Mouse (Mus musculus) kidney, postnatal 0 days (tissue): ENCODE data around the gene Pik3c2a. TPM values are rescaled to one million over a fixed set of nuclear protein-coding genes. Genes with fewer than 3 reads are reported as not detected.

Experiments used
- ATAC-seq: fragments of 200-750 bp; cut with Nextera tagmentation; replicated peaks from 2 replicates; pipeline ENCODE4 v1.8.0; 2017; ENCODE audit warnings: low read depth, moderate number of reproducible peaks, moderate TSS enrichment, moderate library complexity; ENCODE audit not compliant: low FRiP score
- DNase-seq: peaks from one replicate; pipeline ENCODE4 v3.0.0-alpha.2; 2016; ENCODE audit warnings: low spot score
- H3K27ac ChIP-seq: fragments of 300-500 bp; sonication (generic); 2 replicates; pipeline ENCODE4 v1.5.1; 2014; ENCODE audit warnings: mild to moderate bottlenecking
- H3K27me3 ChIP-seq: fragments of 300-500 bp; sonication (generic); 2 replicates; pipeline ENCODE4 v1.6.1; 2014; ENCODE audit warnings: low read length, mixed read lengths; ENCODE audit not compliant: insufficient read depth
- H3K36me3 ChIP-seq: fragments of 300-500 bp; sonication (generic); 2 replicates; pipeline ENCODE4 v1.6.1; 2014; ENCODE audit warnings: low read length, mixed read lengths; ENCODE audit not compliant: insufficient read depth
- H3K4me1 ChIP-seq: fragments of 300-500 bp; sonication (generic); replicated peaks from 2 replicates; pipeline ENCODE4 v1.6.1; 2014; ENCODE audit warnings: antibody characterized with exemption, low read length, mixed read lengths; ENCODE audit not compliant: insufficient read depth
- H3K4me2 ChIP-seq: fragments of 300-500 bp; sonication (generic); 2 replicates; pipeline ENCODE4 v1.6.1; 2014; ENCODE audit warnings: mild to moderate bottlenecking, low read length, moderate library complexity, mixed read lengths
- H3K4me3 ChIP-seq: fragments of 300-500 bp; sonication (generic); replicated peaks from 2 replicates; pipeline ENCODE4 v1.5.1; 2014; ENCODE audit warnings: low read depth, low read length
- H3K9ac ChIP-seq: fragments of 300-500 bp; sonication (generic); 2 replicates; pipeline ENCODE4 v1.6.1; 2014; ENCODE audit warnings: low read depth, low read length
- H3K9me3 ChIP-seq: fragments of 300-500 bp; sonication (generic); replicated peaks from 2 replicates; pipeline ENCODE4 v1.6.1; 2016; ENCODE audit warnings: low read length, inconsistent platforms, mixed read lengths
- CTCF ChIP-seq: IDR thresholded peaks from 2 replicates; pipeline ENCODE4 v1.5.1; 2016; ENCODE audit warnings: antibody characterized with exemption, low read depth, mild to moderate bottlenecking, moderate library complexity
- WGBS: fragments of 180-500 bp; shearing (Covaris S2); extraction: QIAGEN DNeasy Blood & Tissue Kit; methylation state at CpG from one replicate; pipeline ENCODE4 v1.1.7; 2014; 5-methylcytosine and 5-hydroxymethylcytosine counted together
- polyA plus RNA-seq: library from polyadenylated mRNA; unstranded; fragments of >200 nt; fragmentation: Nextera tagmentation; extraction: Ambion mirVana; gene quantifications from 2 replicates; pipeline ENCODE4 v1.2.1, GENCODE M21; 2015

The Pik3c2a gene
- polyA plus RNA-seq, 1 experiment from 2014 or later = 13.8 TPM

- H3K36me3 ChIP-seq = no peaks in the 10 kb centered on the region
- WGBS = 70% methylated on average over 5 of the region's 5 CpGs
- ATAC-seq (no peak), DNase-seq (no peak)
- H3K4me3 ChIP-seq = no peak overlapping the region
- no peak overlapping the region for H3K4me2 ChIP-seq
- no peak overlapping the region for H3K27ac ChIP-seq
- TF ChIP-seq CTCF = no peak
- H3K9me3 ChIP-seq = no peaks in the 10 kb centered on the region
- H3K4me1 ChIP-seq = no peaks in the 10 kb centered on the region
- no peak overlapping the region for H3K9ac ChIP-seq
- H3K27me3 ChIP-seq = no peaks in the 10 kb centered on the region
Measured at GRCm38 (mm10) chr7:116476264-116476663, 33.0 kb upstream of the Pik3c2a start.

GRCm38 (mm10) chr7:116475836-116476235 lies 32.6 kb upstream of the Pik3c2a start:
- Histone ChIP-seq H3K9ac (no peak overlapping the region), H3K27me3 (no peaks in the 10 kb centered on the region), H3K9me3 (no peaks in the 10 kb centered on the region)

GRCm38 (mm10) chr7:116462114-116462513 lies 18.9 kb upstream of the Pik3c2a start:
- WGBS = 56% methylated on average over 8 of the region's 8 CpGs
- TF ChIP-seq CTCF = no peak

More at GRCm38 (mm10) chr7:116475836-116476235, 32.6 kb upstream of the Pik3c2a start:
- Histone ChIP-seq H3K36me3 (no peaks in the 10 kb centered on the region), H3K4me3 (no peak overlapping the region), H3K27ac (no peak overlapping the region), H3K4me2 (no peak overlapping the region), H3K4me1 (no peaks in the 10 kb centered on the region)
- TF ChIP-seq CTCF = no peak
- no peak for DNase-seq
- ATAC-seq = no peak

GRCm38 (mm10) chr7:116458985-116459441 lies 15.8 kb upstream of the Pik3c2a start:
- no peaks in the 10 kb centered on the region for H3K27me3 ChIP-seq
- TF ChIP-seq CTCF = peak; percentile 86
- no peaks in the 10 kb centered on the region for H3K4me1 ChIP-seq
- 27% methylated on average over 3 of the region's 3 CpGs for WGBS
- no peak overlapping the region for H3K4me3 ChIP-seq
- no peaks in the 10 kb centered on the region for H3K36me3 ChIP-seq
- peak; percentile 40; the same call in 1 of the 2 replicates for ATAC-seq
- no peak overlapping the region for H3K4me2 ChIP-seq
- H3K27ac ChIP-seq = no peak overlapping the region
- H3K9me3 ChIP-seq = no peaks in the 10 kb centered on the region
- peak; percentile 64 for DNase-seq
- no peak overlapping the region for H3K9ac ChIP-seq

More at GRCm38 (mm10) chr7:116462114-116462513, 18.9 kb upstream of the Pik3c2a start:
- DNase-seq (no peak), ATAC-seq (no peak)
- H3K4me2 ChIP-seq = no peak overlapping the region
- no peaks in the 10 kb centered on the region for H3K9me3 ChIP-seq
- H3K9ac ChIP-seq = no peak overlapping the region
- no peak overlapping the region for H3K4me3 ChIP-seq
- no peaks in the 10 kb centered on the region for H3K27me3 ChIP-seq
- H3K27ac ChIP-seq = no peak overlapping the region
- H3K4me1 ChIP-seq = no peaks in the 10 kb centered on the region
- H3K36me3 ChIP-seq = no peaks in the 10 kb centered on the region

GRCm38 (mm10) chr7:116457391-116457790 lies 14.1 kb upstream of the Pik3c2a start:
- Histone ChIP-seq H3K27ac (no peak overlapping the region), H3K9me3 (no peaks in the 10 kb centered on the region), H3K4me3 (no peak overlapping the region), H3K27me3 (no peaks in the 10 kb centered on the region), H3K36me3 (no peaks in the 10 kb centered on the region), H3K4me1 (no peaks in the 10 kb centered on the region), H3K4me2 (no peak overlapping the region), H3K9ac (no peak overlapping the region)
- no peak for TF ChIP-seq CTCF
- DNase-seq (peak; percentile 67), ATAC-seq (no peak)
- 70% methylated on average over 6 of the region's 6 CpGs for WGBS

- TF ChIP-seq CTCF = no peak
- H3K4me3 ChIP-seq = no peak overlapping the region
- no peak; the same call in 1 of the 2 replicates for ATAC-seq
- H3K9ac ChIP-seq = no peak overlapping the region
- H3K27me3 ChIP-seq = no peaks in the 10 kb centered on the region
- no peak overlapping the region for H3K4me2 ChIP-seq
- H3K9me3 ChIP-seq = no peaks in the 10 kb centered on the region
- 67% methylated on average over 4 of the region's 4 CpGs for whole genome bisulfite sequencing
- DNase-seq = peak; percentile 21
- H3K36me3 ChIP-seq = no peaks in the 10 kb centered on the region
- H3K4me1 ChIP-seq = no peaks in the 10 kb centered on the region
- H3K27ac ChIP-seq = no peak overlapping the region
Measured at GRCm38 (mm10) chr7:116456964-116457363, 13.7 kb upstream of the Pik3c2a start.

GRCm38 (mm10) chr7:116446645-116447044 lies 3.4 kb upstream of the Pik3c2a start:
- no peak overlapping the region for H3K4me3 ChIP-seq
- no peak for TF ChIP-seq CTCF
- no peak for DNase-seq
- no peak overlapping the region for H3K9ac ChIP-seq
- H3K4me2 ChIP-seq = no peak overlapping the region
- 79% methylated on average over 3 of the region's 3 CpGs for WGBS
- H3K9me3 ChIP-seq = no peaks in the 10 kb centered on the region
- ATAC-seq = no peak
- H3K36me3 ChIP-seq = no peaks in the 10 kb centered on the region
- H3K27me3 ChIP-seq = no peaks in the 10 kb centered on the region
- H3K4me1 ChIP-seq = 0 out of 2 replicates have a peak, but pooled peaks cover 2% of the 10 kb centered on the region
- no peak overlapping the region for H3K27ac ChIP-seq
